Mouse (Mus musculus) embryonic fibroblast, embryonic 13.5 days (primary cell): ENCODE results near the gene Gm20458.

Source experiments
- CTCF ChIP-seq: IDR thresholded peaks from 2 replicates; pipeline ENCODE4 v1.5.1; 2011; ENCODE audit warnings: mild to moderate bottlenecking, control low read depth, low read length, moderate library complexity, borderline replicate concordance; ENCODE audit not compliant: insufficient read depth
- POLR2A ChIP-seq: IDR thresholded peaks from 2 replicates; pipeline ENCODE4 v1.6.1; 2011; ENCODE audit warnings: low read depth, mild to moderate bottlenecking, control low read depth, low read length, moderate library complexity

- no peak for TF ChIP-seq POLR2A
- no peak for TF ChIP-seq CTCF
Observed at GRCm38 (mm10) chr2:164448140-164448539, 12.6 kb upstream of the Gm20458 start.
